Mouse (Mus musculus) small intestine, adult 2 months (tissue): ENCODE measurements around the gene Lims1.

Source experiments
- CTCF ChIP-seq: fragments of 200-500 bp; IDR thresholded peaks from 2 replicates; pipeline ENCODE4 v1.5.1; 2012; ENCODE audit warnings: low read depth, mild to moderate bottlenecking, control low read depth, inconsistent platforms, low read length, moderate library complexity, mixed read lengths; ENCODE audit not compliant: insufficient replicate concordance, insufficient read length; ENCODE audit errors: extremely low read depth
- POLR2A ChIP-seq: fragments of 200-500 bp; IDR thresholded peaks from 2 replicates; pipeline ENCODE4 v1.6.1; 2012; ENCODE audit warnings: low read depth, mild to moderate bottlenecking, control low read depth, inconsistent platforms, low read length, moderate library complexity

DNA sequence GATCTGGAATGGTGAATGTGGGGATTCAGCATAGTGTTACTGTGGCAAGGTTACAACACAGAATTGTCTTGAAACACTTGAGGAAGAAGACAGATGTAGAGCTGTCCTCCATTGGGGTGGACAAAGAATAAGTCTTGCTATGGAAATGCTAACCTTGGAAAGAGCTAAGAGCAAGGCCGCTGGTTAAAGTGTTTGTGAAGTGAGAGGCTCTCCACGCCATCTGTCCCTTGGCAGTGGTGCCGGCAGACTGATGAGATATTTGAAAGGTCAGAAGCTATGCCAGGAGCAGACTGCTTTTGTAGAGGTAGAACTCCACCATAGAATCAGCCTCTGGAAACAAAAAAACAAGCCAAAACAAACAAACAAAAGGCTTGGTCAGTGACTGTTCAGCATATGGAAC lies 73.3 kb downstream of the Lims1 start:
- TF ChIP-seq CTCF (no peak), POLR2A (no peak)
